Mouse (Mus musculus): ENCODE results near the gene Rsph14. TPM values are rescaled to one million over a fixed set of nuclear protein-coding genes. Genes with fewer than 3 reads are reported as not detected.

The Rsph14 gene
- total RNA-seq, 1 experiment: 0.18 TPM

DNA sequence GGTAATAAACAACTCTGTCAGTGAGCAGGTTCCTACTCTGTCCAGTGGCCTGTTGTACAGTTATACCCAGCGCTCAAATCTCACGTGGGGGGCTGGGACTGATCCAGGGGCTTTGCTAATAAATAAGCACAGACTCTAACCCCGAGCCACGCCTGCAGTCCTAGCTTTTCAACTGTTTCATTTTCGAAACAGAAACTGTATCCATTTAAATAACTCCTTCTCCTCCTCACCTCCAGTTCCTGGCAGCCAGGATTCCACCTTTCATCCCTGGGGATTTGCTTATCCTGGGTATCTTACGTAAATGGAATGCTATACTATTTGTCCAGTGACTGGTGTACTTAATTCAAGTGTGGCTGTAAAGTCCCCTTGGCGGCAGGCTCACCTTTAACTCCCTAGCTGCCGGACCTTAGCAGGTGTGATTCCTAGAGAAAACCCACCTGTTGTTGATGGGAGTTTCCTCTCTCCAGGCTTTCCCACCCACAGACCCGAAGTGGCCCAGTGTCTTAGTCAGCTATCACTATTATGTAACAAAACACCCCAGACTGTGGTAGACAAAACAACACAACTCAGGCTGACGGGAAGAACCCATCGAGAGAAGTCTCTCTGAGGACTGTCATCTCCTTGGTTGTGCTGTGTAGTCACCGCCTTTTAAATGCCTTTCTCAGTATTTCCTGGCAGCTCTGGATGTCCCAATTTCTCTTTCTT, 36.4 kb upstream of the Rsph14 start:
- Histone ChIP-seq H3K27ac (ENCODE audit: insufficient read depth, low read depth, low read length, poor library complexity, severe bottlenecking) (no peak overlapping the region), H3K9me3 (ENCODE audit: control insufficient read depth, insufficient read depth, low read depth, low read length) (no peaks in the 10 kb centered on the region), H3K36me3 (ENCODE audit: control insufficient read depth, insufficient read depth, low read length, poor library complexity, severe bottlenecking) (no peaks in the 10 kb centered on the region), H3K9ac (ENCODE audit: insufficient read depth, low read depth, low read length, poor library complexity, severe bottlenecking) (no peak overlapping the region), H3K4me3 (ENCODE audit: insufficient read depth in 1 of 2, low read depth in 1 of 2, low read length in 2 of 2, poor library complexity in 1 of 2, severe bottlenecking in 1 of 2) (no peak overlapping the region), H3K4me1 (ENCODE audit: control insufficient read depth in 2 of 2, insufficient read depth in 2 of 2, low read length in 2 of 2, poor library complexity in 1 of 2) (peaks cover 0 to 6% of the 10 kb centered on the region in 2 experiments; a peak in 1 of 4 replicates)
- no peak for TF ChIP-seq ZNF384 (IDR thresholded peaks at IDR 0.05; ENCODE audit: low read depth, low read length)
- TF ChIP-seq CHD2 (IDR thresholded peaks at IDR 0.05; ENCODE audit: low read depth, low read length): no peak
- TF ChIP-seq HCFC1 (IDR thresholded peaks at IDR 0.05; ENCODE audit: borderline replicate concordance, insufficient read depth, low read length): no peak
- no peak for TF ChIP-seq MAFK (IDR thresholded peaks at IDR 0.05; ENCODE audit: insufficient read depth, low read depth, low read length)
- TF ChIP-seq ZC3H11A (IDR thresholded peaks at IDR 0.05; ENCODE audit: borderline replicate concordance, low read depth, low read length): no peak
- DNase-seq (ENCODE audit: low read depth, low spot score): no peak
- in situ Hi-C loops (cut with MboI; ENCODE audit: low sequenced_read_pairs in 2 of 2, unreplicated experiment in 2 of 2): no loop called here

- no peaks in the 10 kb centered on the region for H3K36me3 ChIP-seq (ENCODE audit: control insufficient read depth, insufficient read depth, low read length, poor library complexity, severe bottlenecking)
- H3K27ac ChIP-seq (ENCODE audit: insufficient read depth, low read depth, low read length, poor library complexity, severe bottlenecking): no peak overlapping the region
- H3K4me3 ChIP-seq (ENCODE audit: insufficient read depth in 1 of 2, low read depth in 1 of 2, low read length in 2 of 2, poor library complexity in 1 of 2, severe bottlenecking in 1 of 2): no peak overlapping the region
- TF ChIP-seq ZNF384 (IDR thresholded peaks at IDR 0.05; ENCODE audit: low read depth, low read length) (no peak), MAFK (IDR thresholded peaks at IDR 0.05; ENCODE audit: insufficient read depth, low read depth, low read length) (no peak), CHD2 (IDR thresholded peaks at IDR 0.05; ENCODE audit: low read depth, low read length) (no peak), HCFC1 (IDR thresholded peaks at IDR 0.05; ENCODE audit: borderline replicate concordance, insufficient read depth, low read length) (no peak), ZC3H11A (IDR thresholded peaks at IDR 0.05; ENCODE audit: borderline replicate concordance, low read depth, low read length) (no peak)
- peaks cover 0 to 6% of the 10 kb centered on the region in 2 experiments; a peak in 1 of 4 replicates for H3K4me1 ChIP-seq (ENCODE audit: control insufficient read depth in 2 of 2, insufficient read depth in 2 of 2, low read length in 2 of 2, poor library complexity in 1 of 2)
- no peak for DNase-seq (ENCODE audit: low read depth, low spot score)
- H3K9me3 ChIP-seq (ENCODE audit: control insufficient read depth, insufficient read depth, low read depth, low read length): no peaks in the 10 kb centered on the region
- in situ Hi-C loops (cut with MboI; ENCODE audit: low sequenced_read_pairs in 2 of 2, unreplicated experiment in 2 of 2): no loop called here
- no peak overlapping the region for H3K9ac ChIP-seq (ENCODE audit: insufficient read depth, low read depth, low read length, poor library complexity, severe bottlenecking)
These were observed 35.7 kb upstream of the Rsph14 start for GRCm38 (mm10) chr10:75068086-75068485.

GRCm38 (mm10) chr10:75067446-75067845, 35.1 kb upstream of the Rsph14 start:
- Histone ChIP-seq H3K27ac (ENCODE audit: insufficient read depth, low read depth, low read length, poor library complexity, severe bottlenecking) (no peak overlapping the region), H3K36me3 (ENCODE audit: control insufficient read depth, insufficient read depth, low read length, poor library complexity, severe bottlenecking) (no peaks in the 10 kb centered on the region), H3K9ac (ENCODE audit: insufficient read depth, low read depth, low read length, poor library complexity, severe bottlenecking) (no peak overlapping the region), H3K4me1 (ENCODE audit: control insufficient read depth in 2 of 2, insufficient read depth in 2 of 2, low read length in 2 of 2, poor library complexity in 1 of 2) (peaks cover 0 to 8% of the 10 kb centered on the region in 2 experiments; a peak in 1 of 4 replicates), H3K9me3 (ENCODE audit: control insufficient read depth, insufficient read depth, low read depth, low read length) (no peaks in the 10 kb centered on the region), H3K4me3 (ENCODE audit: insufficient read depth in 1 of 2, low read depth in 1 of 2, low read length in 2 of 2, poor library complexity in 1 of 2, severe bottlenecking in 1 of 2) (no peak overlapping the region)
- TF ChIP-seq CHD2 (IDR thresholded peaks at IDR 0.05; ENCODE audit: low read depth, low read length) (no peak), ZNF384 (IDR thresholded peaks at IDR 0.05; ENCODE audit: low read depth, low read length) (no peak), HCFC1 (IDR thresholded peaks at IDR 0.05; ENCODE audit: borderline replicate concordance, insufficient read depth, low read length) (no peak), ZC3H11A (IDR thresholded peaks at IDR 0.05; ENCODE audit: borderline replicate concordance, low read depth, low read length) (no peak), MAFK (IDR thresholded peaks at IDR 0.05; ENCODE audit: insufficient read depth, low read depth, low read length) (no peak)
- no peak for DNase-seq (ENCODE audit: low read depth, low spot score)
- in situ Hi-C loops (cut with MboI; ENCODE audit: low sequenced_read_pairs in 2 of 2, unreplicated experiment in 2 of 2): no loop called here

DNA sequence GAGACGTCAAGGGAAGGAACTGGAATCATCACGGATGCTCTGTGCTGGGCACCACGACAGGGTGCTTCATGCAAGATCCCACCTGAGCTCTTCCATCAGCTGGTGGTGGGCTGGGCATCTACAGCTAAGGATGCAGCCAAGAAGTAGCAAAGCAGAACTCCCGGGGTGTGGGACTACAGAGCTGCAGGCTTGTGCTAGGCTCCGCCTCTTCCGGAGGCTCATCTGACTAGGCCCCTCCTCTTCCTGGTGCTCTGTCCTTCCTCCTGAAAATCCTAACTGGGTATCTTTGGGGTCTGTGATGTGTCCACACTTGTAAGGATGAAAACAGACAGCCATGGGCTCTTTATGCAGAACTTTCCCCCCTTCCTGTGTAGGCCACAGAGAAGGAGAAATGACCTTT, 33.3 kb upstream of the Rsph14 start:
- Histone ChIP-seq H3K36me3 (ENCODE audit: control insufficient read depth, insufficient read depth, low read length, poor library complexity, severe bottlenecking) (no peaks in the 10 kb centered on the region), H3K4me1 (ENCODE audit: control insufficient read depth in 2 of 2, insufficient read depth in 2 of 2, low read length in 2 of 2, poor library complexity in 1 of 2) (peaks cover 0 to 10% of the 10 kb centered on the region in 2 experiments; a peak in 1 of 4 replicates), H3K4me3 (ENCODE audit: insufficient read depth in 1 of 2, low read depth in 1 of 2, low read length in 2 of 2, poor library complexity in 1 of 2, severe bottlenecking in 1 of 2) (peak overlapping the region in 1 of 2 experiments; percentile 57; a peak in 2 of 4 replicates)

More for the DNA sequence above, 33.3 kb upstream of the Rsph14 start:
- in situ Hi-C loops (cut with MboI; ENCODE audit: low sequenced_read_pairs in 2 of 2, unreplicated experiment in 2 of 2): no loop called here
- no peak overlapping the region for H3K9ac ChIP-seq (ENCODE audit: insufficient read depth, low read depth, low read length, poor library complexity, severe bottlenecking)
- no peak overlapping the region for H3K27ac ChIP-seq (ENCODE audit: insufficient read depth, low read depth, low read length, poor library complexity, severe bottlenecking)
- TF ChIP-seq CHD2 (IDR thresholded peaks at IDR 0.05; ENCODE audit: low read depth, low read length): no peak
- no peak for TF ChIP-seq ZC3H11A (IDR thresholded peaks at IDR 0.05; ENCODE audit: borderline replicate concordance, low read depth, low read length)
- no peak for TF ChIP-seq MAFK (IDR thresholded peaks at IDR 0.05; ENCODE audit: insufficient read depth, low read depth, low read length)
- TF ChIP-seq ZNF384 (IDR thresholded peaks at IDR 0.05; ENCODE audit: low read depth, low read length): no peak
- no peak for TF ChIP-seq HCFC1 (IDR thresholded peaks at IDR 0.05; ENCODE audit: borderline replicate concordance, insufficient read depth, low read length)
- H3K9me3 ChIP-seq (ENCODE audit: control insufficient read depth, insufficient read depth, low read depth, low read length): no peaks in the 10 kb centered on the region
- no peak for DNase-seq (ENCODE audit: low read depth, low spot score)
